Mouse (Mus musculus) layer of hippocampus, adult 2 months (tissue): ENCODE results near the gene 1700012B07Rik. TPM values are rescaled to one million over a fixed set of nuclear protein-coding genes. Genes with fewer than 3 reads are reported as not detected.

Experiments
- DNase-seq, 2 experiments: peaks; one replicate each; pipeline ENCODE4 v3.0.0; 2022; ENCODE audit warnings: low spot score in 2 of 2
- H3K27ac ChIP-seq: fragments of 200-600 bp; 2 replicates; pipeline ENCODE4 v1.8.1; 2022
- H3K4me3 ChIP-seq: fragments of 200-600 bp; 2 replicates; pipeline ENCODE4 v1.8.1; 2022; ENCODE audit warnings: mild to moderate bottlenecking
- CTCF ChIP-seq: fragments of 200-600 bp; conservative IDR thresholded peaks from 2 replicates; pipeline ENCODE4 v1.8.1; 2022; ENCODE audit warnings: antibody characterized with exemption, mild to moderate bottlenecking, moderate library complexity
- total RNA-seq, 2 experiments: library from RNA; stranded (reverse); gene quantifications; 2 replicates each; pipeline ENCODE4 v1.2.3; 2021

The 1700012B07Rik gene
- total RNA-seq, 2 experiments from 2014 or later: not detected

- H3K4me3 ChIP-seq: no peak overlapping the region
- no peak for TF ChIP-seq CTCF
- H3K27ac ChIP-seq: no peak overlapping the region
- DNase-seq: no peak
These were observed 10.4 kb downstream of the 1700012B07Rik start for GRCm38 (mm10) chr11:109817405-109817804.

DNA sequence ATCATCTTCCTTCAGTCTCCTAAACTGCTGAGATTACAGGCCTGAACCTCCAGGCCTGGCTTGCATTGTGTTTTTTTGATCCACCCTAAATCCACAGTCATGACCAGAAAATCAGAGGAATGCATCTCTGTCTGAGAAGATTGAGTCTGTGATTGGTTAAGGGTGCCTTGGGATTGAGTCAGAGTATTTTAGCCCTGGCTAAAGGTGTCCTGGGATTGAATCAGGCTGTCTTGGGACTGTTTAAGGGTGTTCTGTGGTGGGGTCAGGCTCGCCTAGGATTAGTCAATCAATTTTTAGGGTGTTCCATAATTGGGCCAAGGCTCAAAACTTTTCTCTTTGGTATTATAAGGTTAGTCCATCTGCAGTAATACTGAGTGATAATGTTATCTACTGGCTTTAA lies 10.9 kb downstream of the 1700012B07Rik start:
- no peak for DNase-seq
- no peak for TF ChIP-seq CTCF
- H3K4me3 ChIP-seq: no peak overlapping the region
- no peak overlapping the region for H3K27ac ChIP-seq

- DNase-seq: no peak
- Histone ChIP-seq H3K4me3 (no peak overlapping the region), H3K27ac (no peak overlapping the region)
- TF ChIP-seq CTCF: no peak
These were observed 16.1 kb downstream of the 1700012B07Rik start for GRCm38 (mm10) chr11:109811721-109812120.

DNA sequence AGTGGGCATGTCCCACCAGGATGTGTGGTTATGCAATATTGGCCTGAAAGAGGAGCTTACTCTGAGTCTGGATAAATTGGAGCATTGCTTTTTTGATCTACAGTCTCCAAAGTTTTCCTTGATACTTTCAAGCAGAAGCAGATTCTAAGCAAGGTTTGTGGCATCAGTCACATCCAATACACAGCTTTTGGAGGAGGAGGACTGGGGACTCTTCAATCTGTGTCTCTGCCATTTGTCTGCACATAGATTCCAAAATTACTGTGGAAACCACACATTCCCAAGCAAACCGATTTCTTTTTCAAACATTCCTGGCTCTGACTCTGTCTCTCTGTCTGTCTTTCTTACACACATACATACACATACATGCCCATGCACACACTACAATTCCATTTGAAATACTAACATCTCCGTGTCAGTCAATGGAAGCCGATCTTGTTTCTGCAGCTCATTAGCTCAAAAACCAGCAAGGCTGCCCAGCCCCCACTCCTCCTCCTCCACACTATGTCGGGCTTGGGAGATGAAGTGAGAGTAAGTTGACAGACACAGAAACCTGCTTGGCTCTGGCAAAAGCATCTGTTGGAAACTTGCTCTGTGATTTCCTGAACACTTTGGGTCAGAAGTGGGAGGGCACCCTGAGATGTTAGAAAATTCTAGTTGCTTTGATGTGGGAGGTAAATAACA lies 18.5 kb downstream of the 1700012B07Rik start:
- DNase-seq: peak; percentile 39 to 48
- H3K4me3 ChIP-seq: no peak overlapping the region
- no peak for TF ChIP-seq CTCF

DNA sequence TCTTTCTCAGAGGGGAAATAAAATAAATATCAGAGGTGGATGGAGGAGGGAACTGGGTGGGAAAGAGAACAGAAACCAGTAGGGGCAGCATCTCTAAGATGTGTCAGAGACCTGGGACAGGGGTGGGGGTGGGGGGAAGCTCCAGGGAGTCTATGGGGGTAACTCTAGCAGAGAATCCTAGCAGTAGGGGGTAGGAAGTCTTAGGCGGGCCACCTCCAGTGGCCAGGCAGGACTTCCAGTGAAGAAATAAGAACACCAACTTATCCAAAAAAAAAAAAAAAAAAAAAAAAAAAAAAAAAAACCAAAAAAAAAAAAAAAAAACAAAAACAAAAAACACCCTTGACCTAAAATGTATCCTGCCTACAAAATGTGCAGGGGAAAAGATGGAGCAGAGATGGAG lies 26.3 kb downstream of the 1700012B07Rik start:
- DNase-seq: no peak
- Histone ChIP-seq H3K27ac (no peak overlapping the region), H3K4me3 (no peak overlapping the region)
- no peak for TF ChIP-seq CTCF

More for the DNA sequence above, 18.5 kb downstream of the 1700012B07Rik start:
- peak overlapping the region; percentile 15; the same call in 1 of the 2 replicates for H3K27ac ChIP-seq

GRCm38 (mm10) chr11:109797531-109797930 lies 30.3 kb downstream of the 1700012B07Rik start:
- Histone ChIP-seq H3K27ac (no peak overlapping the region), H3K4me3 (no peak overlapping the region)
- DNase-seq: no peak
- TF ChIP-seq CTCF: no peak

- no peak overlapping the region for H3K4me3 ChIP-seq
- no peak for DNase-seq
- no peak overlapping the region for H3K27ac ChIP-seq
- TF ChIP-seq CTCF: no peak
These were observed 32.3 kb downstream of the 1700012B07Rik start for GRCm38 (mm10) chr11:109795536-109795935.

GRCm38 (mm10) chr11:109793578-109793977 lies 34.3 kb downstream of the 1700012B07Rik start:
- Histone ChIP-seq H3K4me3 (no peak overlapping the region), H3K27ac (no peak overlapping the region)
- peak in 1 of 2 experiments; percentile 23 for DNase-seq
- no peak for TF ChIP-seq CTCF

GRCm38 (mm10) chr11:109792401-109792997 lies 35.3 kb downstream of the 1700012B07Rik start:
- DNase-seq: no peak
- no peak overlapping the region for H3K27ac ChIP-seq
- H3K4me3 ChIP-seq: no peak overlapping the region
- TF ChIP-seq CTCF: no peak

- no peak overlapping the region for H3K27ac ChIP-seq
- TF ChIP-seq CTCF: no peak
- no peak for DNase-seq
- H3K4me3 ChIP-seq: no peak overlapping the region
These were observed 35.9 kb downstream of the 1700012B07Rik start for GRCm38 (mm10) chr11:109791965-109792364.

DNA sequence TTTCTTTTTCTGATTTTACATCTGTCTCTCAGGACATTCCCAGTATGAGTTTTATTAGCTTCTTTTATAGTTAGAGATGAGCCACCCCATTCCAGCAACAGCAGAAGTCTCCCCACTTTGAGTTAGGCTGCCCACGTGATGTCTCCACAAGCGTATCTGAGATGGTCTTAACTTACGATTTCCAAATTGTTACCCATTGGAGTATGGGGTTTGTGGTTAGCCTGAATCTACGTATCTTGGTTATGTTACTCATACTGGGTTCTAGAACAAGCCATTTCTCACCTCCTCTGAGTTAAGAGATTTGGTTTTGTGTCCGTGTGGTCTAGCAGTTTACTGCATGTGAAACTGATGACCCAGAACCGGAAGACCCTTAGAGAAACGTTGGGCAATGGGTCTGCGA lies 37.6 kb downstream of the 1700012B07Rik start:
- Histone ChIP-seq H3K27ac (no peak overlapping the region), H3K4me3 (no peak overlapping the region)
- no peak for TF ChIP-seq CTCF
- no peak for DNase-seq

DNA sequence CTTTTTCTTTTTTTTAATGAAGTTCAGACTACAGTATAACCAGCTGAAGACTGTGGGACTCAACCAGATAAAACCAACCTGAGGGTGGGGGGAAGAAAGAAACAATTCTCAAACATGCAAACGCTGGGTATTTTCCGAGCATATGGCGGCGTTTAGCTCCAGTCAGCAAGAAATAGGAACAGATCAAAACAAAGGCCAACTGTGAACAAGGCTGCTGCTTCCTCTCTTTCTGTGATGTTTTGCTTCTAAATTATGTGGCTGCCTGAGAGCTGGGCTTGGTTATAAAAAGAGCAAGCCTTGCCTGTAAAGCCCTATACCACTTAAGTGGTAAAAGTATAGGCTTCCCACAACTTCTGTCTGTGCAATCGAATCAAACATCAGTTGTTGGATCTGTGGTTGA lies 42.5 kb downstream of the 1700012B07Rik start:
- Histone ChIP-seq H3K27ac (no peak overlapping the region), H3K4me3 (no peak overlapping the region)
- DNase-seq: peak in 1 of 2 experiments; percentile 39
- no peak for TF ChIP-seq CTCF

- DNase-seq: no peak
- TF ChIP-seq CTCF: no peak
- no peak overlapping the region for H3K27ac ChIP-seq
- no peak overlapping the region for H3K4me3 ChIP-seq
These were observed 56.5 kb downstream of the 1700012B07Rik start for GRCm38 (mm10) chr11:109771381-109771780.

- Histone ChIP-seq H3K4me3 (no peak overlapping the region), H3K27ac (no peak overlapping the region)
- no peak for DNase-seq
- no peak for TF ChIP-seq CTCF
These were observed 57.7 kb downstream of the 1700012B07Rik start for GRCm38 (mm10) chr11:109770185-109770584.
